Mouse (Mus musculus): Measurements from ENCODE around the gene Nr2f2. TPM values are rescaled to one million over a fixed set of nuclear protein-coding genes. Genes with fewer than 3 reads are reported as not detected.

Gene Nr2f2
- total RNA-seq, 2 experiments from 2014 or later, result 18.9 to 23.9 TPM

DNA sequence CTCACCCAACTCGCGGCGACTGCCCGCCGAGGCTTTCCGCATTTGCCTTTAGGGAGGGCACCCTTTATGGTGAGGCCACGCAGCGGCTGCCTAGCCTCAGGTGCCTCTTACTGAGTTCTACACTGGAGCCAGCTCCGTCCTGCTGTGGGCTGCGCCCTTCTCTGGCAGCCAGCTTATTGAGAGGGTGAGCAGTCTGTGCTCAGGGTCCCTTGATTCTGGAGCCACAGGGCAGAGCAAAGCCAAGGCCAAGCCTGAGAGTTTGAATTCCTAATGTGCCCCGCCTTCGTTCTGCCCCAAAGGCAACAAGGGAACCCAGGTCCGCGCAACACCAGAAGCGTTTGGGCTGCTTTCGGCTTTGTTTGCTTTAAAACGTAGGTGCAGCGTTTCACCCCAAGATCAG is 41.2 kb downstream of the Nr2f2 start:
- no peak for DNase-seq
- intact Hi-C loops (cut with DNase I), result no loop called here

DNA sequence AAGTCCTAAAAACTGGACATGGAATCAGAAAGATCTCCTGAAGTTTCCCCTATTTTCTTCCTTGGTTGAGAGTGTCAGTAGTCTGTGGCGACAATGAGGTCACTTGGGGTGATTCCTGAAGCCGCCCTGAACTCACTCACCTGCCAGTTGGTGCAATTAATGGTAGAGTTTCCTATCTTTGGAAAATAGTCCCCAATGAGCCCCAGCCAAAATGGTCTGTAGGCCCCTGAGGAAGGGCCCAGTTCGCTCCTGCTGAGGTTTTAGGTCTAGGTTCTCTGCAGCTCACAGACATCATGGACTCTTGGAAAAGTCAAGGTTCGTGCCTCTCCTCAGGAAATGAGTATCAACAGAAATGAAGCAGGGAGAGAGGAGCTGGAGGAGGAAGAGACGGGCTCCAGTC is 42.0 kb downstream of the Nr2f2 start:
- no peak for DNase-seq
- intact Hi-C loops (cut with DNase I), result no loop called here

DNA sequence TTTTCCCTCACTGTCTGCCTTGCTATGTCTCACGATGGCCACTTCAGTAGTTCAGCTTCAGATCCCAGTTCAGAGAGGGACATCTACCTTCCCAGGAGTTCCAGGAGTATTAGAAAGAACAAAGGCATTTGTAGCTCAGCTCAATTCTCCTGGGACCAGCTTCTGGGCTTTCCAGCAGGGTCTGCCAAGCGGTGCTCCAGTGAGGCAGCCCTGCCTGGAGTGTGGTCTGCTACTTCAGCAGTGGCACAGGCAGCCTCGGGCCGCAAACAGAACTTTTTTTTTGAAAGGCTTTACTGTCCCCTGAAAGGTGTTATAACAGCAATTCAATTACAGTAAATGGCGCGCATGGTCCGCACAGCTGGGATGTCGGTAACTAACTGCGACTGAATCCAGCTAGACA is 42.5 kb downstream of the Nr2f2 start:
- DNase-seq, result no peak

DNA sequence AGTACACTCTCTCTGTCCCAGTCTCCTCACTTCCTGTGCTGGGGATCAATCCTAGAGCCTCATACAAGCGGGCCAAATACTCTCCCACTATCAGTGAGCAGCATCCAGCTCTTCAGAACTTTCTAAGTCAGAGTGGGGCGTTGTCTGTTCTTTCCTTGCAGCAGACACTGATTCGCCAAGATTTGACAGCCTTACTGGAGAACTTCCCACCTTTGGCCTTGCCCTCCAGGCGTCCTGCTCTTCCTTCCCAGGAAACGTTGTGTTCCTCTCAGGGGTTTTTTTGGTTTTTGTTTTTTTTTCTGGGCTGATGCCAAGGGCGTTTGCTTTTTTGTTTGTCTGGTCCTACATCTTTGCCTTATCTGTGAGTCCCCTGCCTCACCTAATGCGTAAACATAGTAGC is 60.8 kb downstream of the Nr2f2 start:
- intact Hi-C loops (cut with DNase I), result no loop called here
- DNase-seq, result no peak

More for the DNA sequence above, 42.5 kb downstream of the Nr2f2 start:
- intact Hi-C loops (cut with DNase I), result no loop called here

DNA sequence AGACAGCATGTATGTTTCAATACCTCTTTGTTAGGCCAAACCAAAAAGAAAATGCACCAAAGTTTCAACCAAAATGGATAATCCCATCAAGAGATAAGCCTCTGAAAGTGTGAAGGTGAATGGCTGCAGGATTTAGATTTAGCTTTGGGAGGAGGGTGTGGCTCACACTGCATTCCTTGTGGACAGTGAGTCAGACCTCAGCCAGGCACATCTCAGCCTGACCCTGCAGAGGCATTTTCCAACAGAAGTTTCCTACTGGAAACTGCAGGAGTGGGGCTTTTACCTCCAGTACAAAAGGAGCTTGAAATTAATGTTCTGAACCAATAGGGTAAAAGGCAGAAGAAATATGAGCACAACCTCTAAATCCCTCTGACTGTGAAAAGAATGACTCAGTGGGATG is 62.1 kb downstream of the Nr2f2 start:
- intact Hi-C loops (cut with DNase I), result no loop called here
- no peak for DNase-seq

Measured in heart, postnatal 36 days (tissue).